Mouse (Mus musculus): ENCODE results near the gene Klhl26.

Klhl26 gene

DNA sequence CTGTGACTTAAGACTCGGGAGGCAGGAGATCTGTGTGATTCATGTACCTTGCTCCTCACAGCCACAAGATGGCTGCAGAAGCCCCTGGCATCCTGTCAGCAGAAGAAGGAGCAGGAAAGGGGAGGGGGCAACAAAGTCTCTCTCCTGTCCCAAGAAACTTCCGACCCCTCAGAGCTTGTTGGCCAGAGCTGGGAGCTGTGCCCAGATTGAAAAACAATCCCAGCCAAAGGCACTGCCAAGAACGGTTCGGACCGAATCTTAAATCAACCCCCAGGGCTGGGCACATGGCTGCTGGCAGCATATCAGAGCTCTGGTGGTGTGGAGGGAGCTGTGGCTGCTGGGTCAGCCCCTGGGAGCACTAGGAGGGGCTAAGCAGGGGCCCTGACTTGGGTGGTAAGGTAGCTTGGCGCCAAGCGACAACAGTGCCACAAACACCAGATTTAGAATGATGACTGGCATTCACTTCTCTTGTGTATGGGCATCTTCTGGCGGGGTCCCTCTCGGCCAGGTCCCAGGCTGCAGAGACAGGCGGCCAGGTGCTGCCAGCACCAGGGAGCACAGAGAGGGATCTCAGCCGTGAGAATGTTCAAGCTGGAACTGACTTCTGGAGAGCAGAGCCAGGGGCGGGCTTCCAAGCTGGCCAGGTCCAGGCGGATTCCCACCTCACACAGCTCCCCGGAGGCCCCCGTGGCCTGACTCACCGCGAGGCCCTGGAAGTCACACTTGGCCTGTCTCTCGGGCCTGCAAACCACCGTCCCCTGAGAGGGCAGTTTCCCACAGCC lies 28.9 kb downstream of the Klhl26 start:
- DNase-seq (ENCODE audit: extremely low read depth, low read depth) = no peak

DNA sequence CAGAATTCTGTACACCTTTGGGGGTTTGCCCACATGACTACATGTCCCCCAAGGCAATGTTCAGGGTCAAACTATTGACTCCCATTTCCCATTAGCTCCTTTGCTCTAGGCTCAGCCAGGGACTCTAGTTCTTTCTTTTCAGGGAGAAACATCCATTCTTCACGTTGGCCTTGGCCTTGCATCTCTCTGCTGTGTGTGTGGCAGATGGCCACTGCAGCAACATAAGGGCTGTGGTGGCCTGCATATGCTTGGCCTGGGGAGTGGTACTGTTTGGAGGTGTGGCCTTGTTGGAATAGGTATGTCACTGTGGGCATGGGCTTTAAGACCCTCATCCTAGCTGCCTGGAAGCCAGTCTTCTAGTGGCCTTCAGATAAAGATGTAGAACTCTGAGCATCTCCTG lies 30.8 kb downstream of the Klhl26 start:
- DNase-seq (ENCODE audit: extremely low read depth, low read depth) = no peak

DNA sequence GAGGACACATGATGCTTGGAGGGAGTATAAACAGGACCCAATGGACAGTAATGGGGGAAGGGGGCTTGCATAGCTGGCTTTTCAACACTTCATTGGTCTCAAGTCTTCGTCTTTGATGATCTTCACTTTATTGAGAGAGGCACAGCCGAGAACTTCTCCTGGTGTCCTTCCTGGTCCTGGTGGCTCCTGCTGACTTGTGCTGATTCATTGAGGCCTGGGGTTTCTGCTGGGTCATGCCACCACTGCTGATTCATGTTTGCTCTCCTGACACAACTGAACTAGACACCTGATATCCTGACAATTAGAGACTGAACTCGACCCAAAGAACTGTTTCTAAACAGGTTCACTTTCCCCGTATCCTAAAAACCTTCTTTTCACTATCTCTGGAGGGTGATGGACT lies 33.4 kb downstream of the Klhl26 start:
- peak; percentile 19 for DNase-seq (ENCODE audit: extremely low read depth, low read depth)

DNA sequence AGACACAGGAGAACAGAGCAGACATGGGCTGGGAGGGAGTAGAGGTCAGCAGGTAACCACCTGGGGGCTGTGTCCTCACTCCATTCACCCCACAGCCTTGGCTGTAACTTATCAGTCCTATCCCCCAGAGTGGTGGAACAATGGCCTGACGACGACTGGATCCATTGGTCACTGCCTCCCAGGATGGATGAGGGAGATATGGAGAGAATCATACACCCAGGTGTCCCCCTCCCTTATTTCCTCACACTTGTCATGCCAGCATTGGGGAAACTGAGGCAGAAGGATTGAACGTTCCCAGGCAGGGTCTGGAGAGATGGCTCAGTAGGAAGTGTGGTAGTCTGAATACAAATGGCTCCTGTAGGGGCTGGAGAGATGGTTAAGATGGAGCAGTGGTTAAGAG lies 35.2 kb downstream of the Klhl26 start:
- DNase-seq (ENCODE audit: extremely low read depth, low read depth) = no peak

DNA sequence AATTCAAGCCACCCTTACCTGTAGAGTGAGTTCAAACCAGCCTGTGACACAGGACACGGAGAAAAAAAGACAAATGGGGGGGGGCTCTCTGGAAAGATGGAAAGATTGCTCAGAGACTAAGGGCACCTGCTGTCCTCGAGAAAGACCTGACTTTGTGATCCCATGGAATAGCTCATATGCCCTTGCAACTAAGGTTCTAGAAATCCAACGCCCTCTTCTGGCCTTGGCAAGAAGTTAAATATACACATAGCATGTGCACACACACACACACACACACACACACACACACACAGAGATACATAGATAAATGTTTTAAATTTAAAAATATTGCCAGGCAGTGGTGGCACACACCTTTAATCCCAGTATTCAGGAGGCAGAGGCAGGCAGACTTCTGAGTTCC lies 36.5 kb downstream of the Klhl26 start:
- no peak for DNase-seq (ENCODE audit: extremely low read depth, low read depth)

DNA sequence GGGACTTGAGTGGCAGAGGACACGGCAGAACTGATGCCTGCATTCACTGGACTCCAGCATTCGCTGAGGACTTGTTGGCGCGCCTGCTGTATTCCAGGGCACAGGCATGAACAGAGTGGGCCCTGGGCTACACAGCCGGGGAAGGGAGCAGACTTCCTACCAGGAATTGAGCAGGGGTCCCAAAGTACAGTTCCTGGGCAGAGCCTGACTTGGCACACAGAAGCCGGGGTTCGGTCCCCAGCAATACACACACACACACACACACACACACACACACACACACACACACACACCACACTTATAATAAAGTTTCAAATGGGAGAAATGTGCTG lies 37.0 kb downstream of the Klhl26 start:
- DNase-seq (ENCODE audit: extremely low read depth, low read depth) = no peak

DNA sequence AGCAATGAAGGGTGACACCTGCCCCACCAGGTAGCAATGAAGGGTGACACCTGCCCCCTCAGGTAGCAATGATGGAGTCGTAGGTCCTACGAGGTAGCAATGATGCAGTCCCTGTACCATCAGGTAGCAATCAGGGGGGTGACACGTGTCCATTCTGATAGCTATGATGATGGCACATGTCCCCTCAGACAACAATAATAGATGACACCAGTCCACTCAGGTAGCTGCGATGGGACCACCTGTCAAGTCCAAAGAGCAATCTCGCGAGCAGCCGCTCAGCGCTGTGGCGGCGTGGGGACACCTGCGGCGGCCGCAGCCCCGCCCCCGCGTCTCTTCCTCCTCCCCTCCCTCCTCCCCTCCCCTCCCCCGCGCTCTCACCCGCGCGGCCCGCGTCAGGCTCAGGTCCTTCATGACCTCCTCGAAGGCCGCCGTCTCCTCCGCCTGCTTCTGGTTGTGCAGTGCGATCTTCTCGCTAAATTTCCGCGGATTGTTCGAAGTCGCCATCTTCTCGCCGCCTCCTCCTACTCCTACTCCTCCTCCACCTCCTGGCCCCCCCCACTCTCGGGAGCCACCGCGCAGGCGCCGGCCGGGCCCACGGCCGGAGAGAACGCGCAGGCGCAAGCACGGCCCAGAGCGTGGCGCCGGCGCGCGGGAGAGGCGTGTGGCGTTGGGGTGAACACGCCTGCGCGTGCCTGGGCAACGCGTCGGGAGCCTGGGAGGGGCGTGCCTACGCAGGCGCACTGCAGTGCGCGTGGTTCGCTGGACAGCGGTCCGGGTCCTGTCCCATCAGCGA lies 37.5 kb downstream of the Klhl26 start, which contains the start of gene Crtc1:
Gene Crtc1, minus strand, starts transcription at position 525 of the 793 bp plus-strand sequence.
- peak; percentile 67 for DNase-seq (ENCODE audit: extremely low read depth, low read depth)

DNA sequence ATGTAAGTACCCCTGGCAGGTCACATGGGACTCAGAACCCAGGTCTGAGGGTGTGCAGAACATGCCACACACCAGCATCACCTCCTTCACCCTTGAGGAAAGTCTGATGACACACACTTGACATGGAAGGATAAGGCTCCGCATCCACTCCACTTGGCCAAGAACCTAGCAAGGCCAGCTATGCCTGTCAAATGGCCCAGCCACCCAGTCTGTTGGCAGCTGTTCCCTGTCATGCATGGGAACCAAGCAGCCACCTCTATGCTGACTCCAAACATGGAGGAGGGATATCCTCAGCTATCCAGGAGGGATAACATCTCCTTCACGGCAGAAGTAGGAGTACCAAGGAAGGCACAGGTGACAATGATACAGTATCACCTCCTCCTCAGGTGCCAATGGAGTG lies 38.3 kb downstream of the Klhl26 start:
- DNase-seq (ENCODE audit: extremely low read depth, low read depth) = no peak

DNA sequence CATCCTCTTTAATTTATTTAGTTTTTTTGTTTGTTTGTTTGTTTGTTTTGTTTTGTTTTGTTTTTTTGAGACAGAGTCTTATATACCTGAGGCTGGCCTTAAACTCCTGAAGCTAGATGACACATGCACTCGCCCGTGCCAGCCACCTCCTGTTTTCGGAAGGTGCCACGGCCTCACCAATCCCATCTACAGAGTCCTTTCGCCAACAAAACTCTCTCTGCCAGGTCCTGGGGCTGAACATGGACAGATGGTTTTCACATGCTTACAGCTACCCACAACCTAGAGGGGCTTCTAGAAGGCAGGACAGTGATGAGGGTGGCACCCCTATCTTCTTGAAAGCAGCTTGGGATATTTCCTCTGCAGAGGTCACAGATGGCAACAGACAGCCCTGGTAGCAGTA lies 41.6 kb downstream of the Klhl26 start:
- no peak for DNase-seq (ENCODE audit: extremely low read depth, low read depth)

DNA sequence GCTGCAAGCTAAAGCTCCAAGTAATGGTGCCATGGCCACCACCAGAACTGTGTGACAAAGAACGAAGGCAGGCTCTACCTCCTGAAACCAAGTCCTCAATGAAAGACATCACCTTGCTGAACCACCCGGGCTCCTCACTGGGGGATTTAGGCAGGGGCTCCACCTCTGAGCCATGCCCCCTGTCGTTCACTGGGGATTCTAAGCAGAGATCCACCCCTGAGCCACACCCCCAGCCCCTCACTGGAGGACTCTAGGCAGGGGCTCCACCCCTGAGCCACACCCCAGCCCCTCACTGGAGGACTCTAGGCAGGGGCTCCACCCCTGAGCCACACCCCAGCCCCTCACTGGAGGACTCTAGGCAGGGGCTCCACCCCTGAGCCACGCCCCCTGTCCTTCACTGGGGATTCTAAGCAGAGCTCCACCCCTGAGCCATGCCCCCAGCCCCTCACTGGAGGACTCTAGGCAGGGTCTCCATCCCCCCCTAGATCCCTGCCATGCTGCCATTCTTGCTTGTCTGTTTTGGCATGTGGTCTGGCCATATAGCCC lies 43.7 kb downstream of the Klhl26 start:
- no peak for DNase-seq (ENCODE audit: extremely low read depth, low read depth)

DNA sequence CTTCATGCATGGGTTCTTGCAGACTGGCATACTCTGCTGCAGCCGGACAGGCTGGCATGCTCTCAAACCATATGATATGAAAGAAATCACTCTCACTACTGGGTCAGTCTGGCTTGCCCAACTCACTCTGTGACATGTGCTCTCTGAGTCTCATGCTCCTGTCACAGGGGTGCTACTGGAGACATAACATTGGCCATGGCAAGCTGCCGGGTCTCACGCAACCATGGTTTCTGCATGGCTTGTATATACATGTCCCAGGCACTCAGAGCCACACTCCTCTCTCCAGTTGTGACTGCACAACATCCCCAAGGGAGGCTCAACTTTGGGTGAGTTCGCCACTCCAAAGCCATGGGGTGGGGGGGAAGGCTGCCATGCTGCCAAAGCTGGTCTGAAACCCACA lies 45.6 kb downstream of the Klhl26 start:
- no peak for DNase-seq (ENCODE audit: extremely low read depth, low read depth)

DNA sequence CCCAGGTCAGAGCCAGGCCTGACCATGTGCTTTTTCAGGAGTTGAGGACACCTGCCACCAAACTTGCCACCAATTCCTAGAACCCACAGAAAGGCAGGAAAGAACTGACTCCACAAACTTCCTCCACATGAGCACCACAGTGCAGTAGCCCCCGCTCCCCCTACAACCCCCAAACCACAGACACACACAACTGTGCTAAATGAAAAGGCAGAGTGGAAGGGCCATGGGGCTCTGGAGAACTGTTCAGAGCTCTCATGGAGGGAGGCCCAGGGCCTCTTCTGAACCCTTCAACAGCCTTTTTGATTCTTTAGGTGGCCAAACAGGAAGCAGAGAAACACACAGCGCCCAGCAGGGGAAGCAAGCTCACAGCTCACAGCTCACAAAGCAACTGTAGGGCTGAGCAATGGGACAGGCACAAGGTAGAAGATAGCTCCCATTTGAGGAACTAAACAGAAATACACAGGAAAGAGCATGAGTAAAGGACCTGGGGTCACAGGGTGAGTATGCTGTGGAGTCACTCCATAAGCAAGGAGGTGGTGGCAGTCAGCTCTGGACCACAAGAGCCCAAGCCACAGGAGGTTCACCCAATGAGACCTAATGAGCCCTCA lies 50.4 kb downstream of the Klhl26 start:
- peak; percentile 71 for DNase-seq (ENCODE audit: extremely low read depth, low read depth)

DNA sequence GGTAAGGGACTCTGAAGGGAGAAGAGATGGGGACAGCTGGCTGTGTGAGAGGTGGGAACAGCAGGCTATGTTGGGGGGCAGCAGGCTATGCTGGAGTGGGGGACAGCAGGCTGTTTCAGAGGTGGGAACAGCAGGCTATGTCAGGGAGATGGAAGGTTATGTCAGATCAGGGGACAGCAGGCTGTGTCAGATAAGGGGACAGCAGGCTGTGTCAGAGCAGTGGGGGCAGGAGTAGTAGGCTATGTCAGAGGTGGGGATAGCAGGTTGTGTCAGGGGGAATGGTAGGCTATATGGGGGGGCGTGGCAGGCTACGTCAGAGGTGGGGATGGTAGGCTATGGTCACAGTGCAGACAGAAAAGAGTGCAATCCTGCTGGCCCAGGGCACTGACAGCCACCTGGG lies 54.0 kb downstream of the Klhl26 start:
- DNase-seq (ENCODE audit: extremely low read depth, low read depth) = peak; percentile 29

DNA sequence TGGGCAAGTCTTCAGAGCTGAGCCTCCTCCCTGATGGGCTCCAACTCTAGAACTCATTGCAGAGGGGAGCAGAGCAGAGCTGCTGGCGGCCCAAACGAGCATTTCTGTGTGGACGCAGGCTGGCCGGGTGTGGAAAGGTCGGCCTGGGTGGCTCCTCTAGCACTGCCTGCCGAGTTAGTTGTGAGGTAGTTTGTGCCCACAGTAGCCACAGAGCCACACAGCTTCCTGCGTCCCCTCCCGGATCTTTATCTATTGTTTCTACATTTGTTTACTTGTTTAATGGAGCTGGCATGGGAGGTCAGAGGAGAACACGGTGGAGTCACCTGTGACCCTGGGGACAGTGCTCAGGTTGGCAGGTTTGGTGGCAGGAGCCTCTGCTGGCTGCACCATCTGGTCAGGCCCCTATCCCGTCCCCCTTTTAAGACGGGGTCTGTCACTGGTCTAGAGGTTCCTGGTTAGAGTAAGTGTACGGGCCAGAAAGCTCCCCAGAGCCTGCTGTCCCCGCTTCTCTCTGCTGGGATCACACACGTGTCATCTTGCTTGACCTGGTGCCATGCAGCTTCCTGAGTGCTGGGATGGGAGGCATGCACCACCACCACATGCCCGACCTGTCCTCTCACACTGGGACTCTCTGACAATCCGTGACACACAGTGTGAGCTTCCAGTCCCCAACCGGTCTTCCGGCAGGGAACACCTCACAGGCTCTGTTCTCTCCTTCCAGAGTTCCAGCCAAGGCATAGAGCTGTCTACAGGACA lies 55.2 kb downstream of the Klhl26 start:
- DNase-seq (ENCODE audit: extremely low read depth, low read depth) = no peak

DNA sequence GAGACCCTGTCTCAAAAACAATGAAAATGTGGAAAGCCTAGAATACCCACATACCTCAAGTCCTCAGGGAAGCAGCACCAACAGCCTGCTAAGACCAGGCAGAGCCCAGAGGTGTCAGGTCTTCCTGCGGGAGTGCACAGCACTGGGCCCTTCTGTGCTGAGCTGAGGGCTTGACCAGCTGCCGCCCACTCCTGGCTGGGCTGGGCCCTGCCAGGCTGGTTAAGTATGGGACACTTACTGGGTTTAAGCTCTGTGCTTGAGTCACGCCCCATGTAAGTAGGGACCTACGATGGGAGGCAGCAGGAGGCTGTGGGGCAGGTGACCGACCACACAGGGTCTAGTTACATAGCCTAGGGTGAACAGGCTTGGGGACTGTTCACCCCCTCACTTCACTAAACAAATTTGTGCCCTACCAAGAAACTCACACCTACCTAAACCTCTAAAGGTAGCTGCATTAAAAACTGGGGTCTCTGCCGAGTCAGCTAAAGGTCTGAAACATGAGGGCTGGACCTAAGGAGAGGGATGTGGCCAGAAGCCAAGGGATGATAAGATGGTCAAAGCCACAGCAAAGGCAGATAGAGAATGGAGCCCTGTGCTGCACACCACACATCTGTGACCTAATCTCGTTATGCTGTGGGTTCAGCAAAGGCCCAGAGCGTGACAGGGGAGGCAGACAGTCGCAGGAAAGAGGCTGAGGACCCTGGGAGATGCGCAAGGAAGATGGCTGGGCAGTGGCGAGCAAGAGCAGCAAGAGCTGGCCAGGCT lies 56.7 kb downstream of the Klhl26 start:
- no peak for DNase-seq (ENCODE audit: extremely low read depth, low read depth)

DNA sequence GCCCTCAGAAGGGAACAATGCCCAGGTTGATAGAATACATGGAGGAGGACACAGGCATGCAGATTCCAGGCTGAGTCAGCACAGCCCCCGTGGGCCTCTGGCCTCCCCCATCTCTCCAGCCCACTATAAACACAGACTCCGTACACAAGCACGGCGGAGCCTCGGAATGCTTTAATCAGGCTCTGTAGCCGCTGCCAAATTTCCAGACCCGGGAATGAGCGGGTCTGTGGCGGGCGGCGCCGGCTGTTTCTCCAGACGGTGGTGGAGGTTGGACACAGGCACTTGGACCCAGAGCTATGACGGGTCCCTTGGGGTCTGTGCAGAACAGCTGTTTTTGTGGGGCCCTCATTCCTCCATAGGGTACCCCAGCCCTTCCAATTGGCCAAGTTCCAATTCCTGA lies 57.8 kb downstream of the Klhl26 start:
- no peak for DNase-seq (ENCODE audit: extremely low read depth, low read depth)

DNA sequence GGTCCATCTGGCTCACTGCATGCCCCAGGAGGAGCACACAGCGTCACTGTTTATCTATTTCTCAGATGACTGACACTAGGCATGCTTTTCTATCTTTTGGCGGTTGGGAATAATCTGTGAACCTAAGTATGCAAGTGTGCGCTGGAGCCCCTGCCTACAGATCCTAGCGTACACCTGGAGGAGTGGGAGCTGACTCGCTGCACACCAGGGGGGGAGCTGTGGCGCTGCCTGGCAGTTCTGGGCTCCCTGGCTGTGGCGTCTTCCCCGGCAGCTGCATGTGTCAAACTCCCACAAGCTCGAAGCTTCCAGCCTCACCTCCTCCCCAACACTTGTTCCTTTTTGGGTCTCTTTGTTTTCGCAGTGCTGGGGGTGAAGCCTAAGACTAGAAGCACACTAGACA lies 58.9 kb downstream of the Klhl26 start:
- no peak for DNase-seq (ENCODE audit: extremely low read depth, low read depth)

DNA sequence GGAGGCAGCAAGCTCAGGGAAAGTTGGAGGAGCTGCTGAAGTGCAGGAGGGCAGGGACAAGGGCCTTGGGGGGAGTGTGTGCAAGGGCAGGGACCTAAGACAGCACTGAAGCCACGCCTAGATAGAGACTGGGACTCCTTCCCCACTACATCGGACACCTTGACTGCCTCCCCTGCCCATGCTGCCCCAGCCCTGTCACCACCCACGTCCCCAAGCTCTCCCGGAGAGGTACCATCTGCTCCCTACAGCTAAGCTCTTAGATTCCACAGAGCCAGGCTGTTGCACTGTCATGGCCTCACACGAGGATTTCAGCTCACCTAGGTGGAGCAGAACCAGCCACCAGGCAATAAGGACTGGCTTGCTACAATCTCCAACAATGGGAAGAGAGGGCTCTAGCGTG lies 59.8 kb downstream of the Klhl26 start:
- no peak for DNase-seq (ENCODE audit: extremely low read depth, low read depth)

DNA sequence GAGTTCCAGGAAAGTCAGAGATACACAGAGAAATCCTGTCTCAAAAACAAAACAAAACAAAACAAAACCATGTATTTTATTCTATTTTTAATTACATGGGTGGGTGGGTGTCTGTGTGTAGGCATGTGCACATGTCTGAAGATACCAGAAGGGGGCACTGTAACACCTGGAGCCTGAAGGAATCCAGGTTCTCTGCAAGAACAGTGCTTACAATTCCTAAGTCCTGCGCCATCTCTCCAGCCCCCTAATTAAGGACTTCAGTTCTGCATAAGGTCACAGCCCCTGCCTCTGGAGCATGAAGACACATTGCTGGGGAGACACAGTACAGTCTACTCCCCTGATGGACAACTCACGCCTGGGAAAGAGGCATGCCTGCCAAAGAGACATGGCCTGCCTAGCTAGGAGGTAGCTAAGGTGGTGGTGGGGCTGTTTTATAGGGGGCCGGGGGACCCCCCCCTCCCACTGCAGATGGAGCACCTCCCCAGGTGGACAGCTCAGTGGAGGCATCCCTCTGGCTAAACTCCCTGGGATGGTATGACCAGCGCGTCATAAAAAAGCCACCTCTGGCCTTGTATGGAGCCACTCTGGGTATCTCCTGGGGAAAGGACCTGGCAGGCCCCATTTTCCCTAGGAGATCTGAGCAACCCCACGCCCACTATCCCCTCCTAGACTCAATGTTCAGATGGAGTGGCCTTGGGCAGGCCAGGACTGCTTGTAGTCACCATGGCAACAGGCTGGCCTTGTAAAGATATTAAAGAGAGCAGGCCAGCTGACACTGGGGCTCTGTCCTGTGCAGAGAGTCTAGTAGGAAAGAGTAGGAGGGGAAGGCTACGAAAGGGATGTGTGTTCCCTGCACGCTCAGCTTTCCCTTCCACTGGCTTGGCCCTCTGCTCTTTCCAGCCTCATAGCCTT lies 61.0 kb downstream of the Klhl26 start:
- peak; percentile 21 for DNase-seq (ENCODE audit: extremely low read depth, low read depth)

Measured in MEL-GATA-1-ER (cell line).